Mouse (Mus musculus): Measurements from ENCODE around the gene Smg6.

DNA sequence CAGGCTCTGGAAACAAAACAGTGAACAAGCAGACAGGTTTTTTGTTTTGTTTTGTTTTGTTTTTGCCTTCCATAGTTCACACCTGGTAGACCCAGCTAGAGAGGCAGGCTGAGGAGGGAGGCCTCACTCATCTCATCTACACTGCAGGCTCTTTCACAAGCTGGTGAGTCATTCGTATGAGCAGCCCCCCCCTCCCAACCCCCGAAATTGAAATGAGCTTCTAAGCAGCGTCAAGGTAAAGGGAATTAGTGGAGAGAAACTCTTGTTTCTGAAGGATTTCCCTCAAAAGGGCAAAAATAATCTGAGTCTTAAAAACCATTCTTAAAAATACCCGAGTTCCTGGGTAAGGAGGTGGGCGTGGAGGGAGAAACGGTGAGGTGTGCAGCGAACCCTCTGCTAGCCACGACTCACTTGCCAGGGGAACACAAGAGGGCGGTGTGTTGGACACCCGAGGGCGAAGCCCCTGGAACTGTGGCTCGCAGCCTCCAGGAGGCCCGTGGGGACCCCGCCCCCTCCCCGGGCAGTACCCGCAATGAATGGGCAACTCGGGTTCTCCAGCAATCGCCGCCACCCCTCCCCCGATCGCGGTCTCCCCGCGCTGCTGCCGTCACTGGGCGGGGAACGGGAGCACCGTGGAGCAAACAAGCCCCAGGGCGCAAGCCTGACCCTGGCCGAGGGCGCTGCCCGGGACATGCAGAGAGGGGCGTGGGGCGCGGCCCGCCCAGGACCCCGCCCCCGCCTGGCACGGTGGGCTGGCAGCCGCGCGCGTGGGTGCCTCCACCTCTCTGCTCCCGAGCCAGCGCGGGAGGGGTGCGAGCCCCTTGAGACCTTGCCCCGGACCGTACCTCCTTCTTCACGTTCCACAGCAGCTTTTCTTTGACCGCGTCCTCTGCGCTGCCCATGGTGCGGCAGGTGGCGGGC lies 29.4 kb upstream of the Smg6 start:
- TF ChIP-seq CTCF (IDR thresholded peaks at IDR 0.05; ENCODE audit: low read depth, low read length) (peak; percentile 11), EP300 (IDR thresholded peaks at IDR 0.05; ENCODE audit: insufficient read depth, low read depth, low read length) (no peak), POLR2A (IDR thresholded peaks at IDR 0.05; ENCODE audit: insufficient read depth, low read length) (no peak)

Measured in ES-Bruce4 (cell line).